Mouse (Mus musculus): ENCODE measurements at regions not wholly inside any gene's neighbourhood (a gene's known extent, or its start where the extent isn't known, plus 50 kb on each side); places are given as distances from the start of the nearest gene placed in this dataset.

DNA sequence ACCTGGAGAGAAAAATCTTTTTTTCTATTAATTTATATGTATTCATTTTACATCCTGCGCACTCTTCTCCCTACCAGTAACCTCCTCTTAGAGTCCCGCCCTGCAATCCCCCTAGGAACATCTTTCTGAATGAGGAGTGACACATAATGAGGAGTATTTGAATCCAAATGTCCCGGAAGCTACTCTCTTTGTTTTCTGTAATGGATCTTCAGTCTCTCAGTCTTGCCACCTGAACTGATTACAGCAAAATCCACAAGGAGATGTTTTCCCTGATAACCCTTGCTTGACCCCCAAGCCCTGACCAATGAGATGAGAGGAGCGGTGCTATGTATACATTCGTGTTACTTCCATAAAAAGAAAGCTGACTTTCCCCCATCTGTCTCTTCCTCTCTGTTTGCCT lies 334.4 kb upstream of the Marcks start:
- in situ Hi-C loops (cut with MboI, MseI) = no loop called here

DNA sequence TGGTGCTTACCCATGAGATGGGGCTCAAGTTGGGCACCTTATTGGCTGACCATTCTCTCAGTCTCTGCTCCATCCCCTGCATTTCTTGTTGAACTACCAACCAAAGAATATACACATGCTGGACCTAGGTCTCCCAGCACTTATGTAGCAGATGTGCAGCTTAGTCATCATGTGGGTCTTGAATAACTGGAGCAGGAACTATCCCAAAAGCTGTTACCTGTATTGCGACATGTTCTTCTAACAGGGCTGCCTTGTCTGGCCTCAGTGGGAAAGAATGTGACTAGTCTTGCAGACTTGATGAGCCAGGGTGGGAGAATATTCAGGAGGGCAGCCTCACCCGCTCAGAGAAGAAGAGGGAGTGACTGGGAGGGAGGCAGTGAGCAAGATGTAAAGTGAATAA lies 318.7 kb upstream of the Marcks start:
- in situ Hi-C loops (cut with MboI, MseI) = no loop called here

DNA sequence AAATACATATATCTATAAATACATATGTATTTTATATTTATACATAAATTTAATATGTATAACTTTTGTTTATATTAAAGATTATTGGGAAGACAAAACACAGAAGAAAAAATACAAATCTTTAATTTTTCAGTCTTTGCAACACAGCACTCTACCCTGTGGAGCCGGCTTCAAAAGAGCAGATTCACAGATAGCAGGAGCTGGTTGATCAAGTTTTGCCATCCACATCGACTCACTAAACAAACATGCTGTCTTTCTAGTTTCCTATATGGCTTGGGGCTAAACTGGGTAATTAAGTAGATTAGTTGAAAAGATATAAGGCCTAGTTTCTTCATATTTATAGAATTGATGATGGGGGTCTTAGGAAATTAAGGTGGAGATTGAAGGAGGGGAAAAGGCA lies 311.2 kb upstream of the Marcks start:
- in situ Hi-C loops (cut with MboI, MseI) = no loop called here

DNA sequence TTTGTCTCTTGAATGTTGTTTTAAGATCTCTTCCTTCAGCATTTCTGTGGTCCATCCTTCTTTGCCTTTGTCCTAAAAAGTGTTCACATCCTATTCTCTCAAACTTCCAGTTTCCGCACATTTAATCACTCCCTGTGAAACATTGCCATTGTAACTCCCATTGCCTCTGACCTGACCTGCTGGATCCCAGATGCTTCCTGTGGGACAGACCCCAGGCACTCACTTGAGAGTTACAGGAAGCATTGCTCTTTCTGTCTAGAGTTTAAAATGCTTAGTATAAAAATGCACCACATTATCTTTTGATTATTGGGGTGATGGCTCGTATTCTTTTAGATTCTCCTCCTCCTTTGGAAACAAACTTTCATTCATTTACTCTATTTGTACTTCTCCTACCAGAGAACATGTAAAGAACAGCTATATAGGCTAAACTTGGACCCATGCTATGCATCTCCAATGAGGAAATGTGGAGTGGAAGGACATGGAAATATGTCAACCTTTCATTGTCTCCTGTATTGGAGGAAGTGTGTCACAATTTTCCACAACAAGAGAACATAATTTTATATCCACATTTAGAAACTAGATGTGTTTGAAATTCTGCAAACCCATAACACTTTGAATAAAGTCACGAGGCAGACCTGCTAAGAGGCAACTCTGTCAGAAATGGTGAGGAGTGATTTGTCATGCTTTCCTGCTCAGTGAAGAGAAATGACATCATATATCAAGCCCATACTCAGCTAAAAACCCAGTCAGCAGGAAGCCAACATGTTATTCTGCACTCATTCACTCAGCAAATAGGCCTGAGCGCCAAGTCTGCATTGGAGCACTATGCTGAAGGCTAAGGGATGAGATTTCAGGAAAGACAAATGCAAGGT lies 308.8 kb upstream of the Marcks start:
- in situ Hi-C loops (cut with MboI, MseI) = no loop called here

DNA sequence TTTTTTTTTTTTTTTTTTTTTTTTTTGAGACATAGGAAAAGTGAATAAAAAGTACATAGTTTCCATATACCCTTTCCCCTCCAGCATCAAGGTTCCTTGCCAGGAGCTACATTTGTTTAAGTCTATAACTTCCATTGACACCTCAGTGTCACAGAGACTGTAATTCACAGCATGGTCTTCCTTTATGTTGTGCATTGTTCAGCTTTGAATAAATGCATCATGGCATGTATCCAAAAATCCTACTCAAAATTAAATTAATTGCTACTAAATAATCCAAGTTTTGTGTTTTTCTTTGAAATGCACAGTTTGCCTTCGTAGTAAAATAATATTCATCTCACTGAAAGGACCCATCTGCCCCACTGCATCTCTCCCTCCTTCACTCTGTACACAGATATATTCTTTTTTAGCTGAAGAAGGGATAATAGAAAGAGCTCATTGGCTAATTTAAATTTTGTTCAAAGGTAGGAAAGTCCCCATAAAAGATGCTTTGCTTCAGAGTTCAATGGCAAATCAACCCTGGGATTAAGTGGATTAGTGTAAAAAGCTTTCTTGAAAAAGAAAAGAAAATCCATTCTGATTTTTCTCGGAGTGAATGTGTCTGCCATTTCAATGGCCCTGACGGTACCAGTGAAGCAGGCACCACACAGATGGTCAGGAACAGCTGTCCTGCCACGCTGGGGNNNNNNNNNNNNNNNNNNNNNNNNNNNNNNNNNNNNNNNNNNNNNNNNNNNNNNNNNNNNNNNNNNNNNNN lies 301.3 kb upstream of the Marcks start:
- in situ Hi-C loops (cut with MboI, MseI) = loop anchor here (5.0 kb wide), 1 partner anchor 33 kb away; no protein-coding TSS in a partner anchor

DNA sequence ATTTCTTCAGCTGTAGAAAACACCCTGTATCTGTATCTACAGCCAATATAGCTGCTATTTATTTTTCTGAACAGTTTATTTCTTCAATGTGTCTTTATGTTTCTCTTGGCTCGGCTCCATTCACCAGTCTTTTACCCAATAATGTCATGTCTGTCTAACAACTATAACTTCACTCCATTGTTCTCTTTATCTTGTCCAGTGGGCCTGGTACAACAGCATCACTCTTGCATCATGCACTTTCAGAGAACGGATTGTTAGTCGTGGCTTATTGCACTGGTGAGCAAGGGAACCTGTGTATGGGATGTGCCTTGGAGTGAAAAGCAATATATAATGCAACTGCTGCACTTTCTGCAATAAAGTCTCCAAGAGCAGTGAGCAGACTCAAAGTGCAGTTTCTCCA lies 299.6 kb upstream of the Marcks start:
- in situ Hi-C loops (cut with MboI, MseI) = no loop called here

DNA sequence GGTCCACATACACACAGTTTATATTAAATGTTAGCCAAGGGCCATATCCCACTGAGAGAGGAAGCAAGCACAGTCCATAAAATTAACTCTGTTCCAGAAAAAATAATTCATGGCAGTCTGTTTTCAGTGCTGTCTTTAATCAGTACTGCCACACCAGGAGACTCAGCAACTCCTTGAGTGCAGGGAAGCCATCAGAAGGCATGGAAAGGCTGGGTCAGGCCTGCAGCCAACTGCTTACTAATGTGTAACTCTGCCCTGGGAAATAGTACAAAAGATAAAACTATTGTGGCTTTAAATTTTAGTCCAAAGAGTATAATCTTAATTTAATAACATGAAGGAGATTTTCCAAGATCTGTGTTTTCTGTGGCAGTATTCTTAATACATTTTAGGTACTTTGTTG lies 298.1 kb upstream of the Marcks start:
- in situ Hi-C loops (cut with MboI, MseI) = no loop called here

DNA sequence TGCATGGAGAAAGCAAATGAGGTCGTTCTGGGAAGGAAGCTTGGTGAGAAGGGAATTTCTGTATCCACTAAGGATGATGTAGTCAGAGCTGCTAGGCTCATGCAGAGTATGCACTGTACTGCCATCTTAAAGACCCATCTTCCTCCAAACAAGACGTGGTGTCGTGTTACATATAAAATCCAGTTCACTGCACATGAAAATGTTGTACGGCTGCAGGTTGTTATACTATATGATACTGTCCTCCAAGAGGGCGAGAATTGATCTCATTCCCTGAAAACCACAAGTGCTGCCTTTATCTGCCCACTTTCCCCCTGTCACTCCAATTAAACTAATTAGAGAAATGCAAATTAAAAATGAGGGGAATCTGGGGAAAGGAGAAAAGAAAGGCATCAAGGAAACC lies 295.5 kb upstream of the Marcks start:
- in situ Hi-C loops (cut with MboI, MseI) = no loop called here

DNA sequence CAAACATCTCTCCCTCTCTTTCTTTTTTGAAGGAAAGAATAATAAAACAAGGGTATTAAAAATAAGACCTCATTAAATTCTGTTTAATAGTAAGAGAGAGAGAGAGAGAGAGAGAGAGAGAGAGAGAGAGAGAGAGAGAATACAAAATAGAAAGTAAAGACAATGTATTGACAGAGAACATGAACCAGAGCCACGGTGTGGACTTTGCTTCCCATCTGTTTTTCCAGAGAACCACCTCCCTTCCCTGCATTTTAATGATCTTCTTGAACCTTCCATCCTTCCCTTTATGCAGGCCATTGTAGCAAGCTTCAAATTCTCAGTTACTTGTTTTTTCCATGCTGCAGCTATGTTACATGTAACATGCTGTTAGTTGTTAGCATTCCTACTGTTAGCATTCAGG lies 284.3 kb upstream of the Marcks start:
- in situ Hi-C loops (cut with MboI, MseI) = no loop called here

DNA sequence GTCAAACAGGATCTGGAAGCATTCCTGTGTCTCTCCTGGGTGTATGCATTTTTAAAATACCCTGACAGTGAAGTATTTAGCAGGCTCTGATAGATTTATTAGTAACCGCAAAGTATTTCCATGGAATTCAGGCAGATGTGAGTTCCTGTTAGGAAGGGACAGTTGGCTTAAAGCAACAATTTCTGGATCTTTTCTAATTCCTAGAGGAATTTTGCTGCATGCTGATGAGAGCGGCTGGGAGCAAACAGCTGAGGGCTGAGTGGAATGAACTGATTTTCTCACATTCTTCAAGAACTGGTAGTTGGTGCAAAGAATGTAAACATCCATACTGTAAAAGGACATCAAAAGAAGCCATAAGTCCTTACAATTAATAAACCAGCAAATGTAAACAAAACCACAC lies 283.9 kb upstream of the Marcks start:
- in situ Hi-C loops (cut with MboI, MseI) = no loop called here

DNA sequence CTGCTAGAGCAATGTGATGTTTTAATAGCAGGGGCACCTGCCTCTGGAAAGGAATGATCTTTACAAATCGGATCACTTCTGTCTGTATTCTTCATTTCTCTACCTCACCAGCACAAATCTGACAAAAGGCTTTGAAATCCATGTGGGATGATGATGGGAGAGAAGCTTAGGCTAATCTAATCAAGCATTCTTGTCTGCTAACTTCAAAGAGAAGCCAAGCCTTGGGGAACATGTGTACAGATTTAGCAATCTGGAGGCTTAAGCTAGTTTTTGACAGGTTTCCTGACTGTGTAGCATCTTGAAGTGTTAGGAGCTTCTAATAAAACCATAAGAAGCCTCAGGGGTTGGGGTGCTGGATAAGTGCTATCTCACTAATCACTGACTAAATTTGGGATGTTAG lies 277.6 kb upstream of the Marcks start:
- in situ Hi-C loops (cut with MboI, MseI) = no loop called here

DNA sequence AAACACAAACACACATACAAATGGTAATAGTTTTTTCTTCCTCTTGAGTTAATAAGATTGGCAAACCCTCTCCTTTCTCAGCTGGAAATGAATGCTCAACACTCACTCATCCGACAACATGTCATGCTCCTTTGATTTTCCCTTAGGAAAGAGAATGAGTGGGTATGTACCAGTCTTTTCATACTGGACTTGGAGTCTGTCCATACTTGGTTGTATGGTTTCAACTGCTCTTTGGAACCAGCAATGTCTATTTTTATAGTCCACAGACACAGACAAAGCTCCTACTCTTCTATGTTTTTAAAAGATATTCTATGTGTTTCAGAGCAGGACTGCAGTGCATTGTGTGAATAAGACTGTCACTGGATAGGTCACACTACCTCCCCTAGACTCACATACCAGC lies 273.7 kb upstream of the Marcks start:
- in situ Hi-C loops (cut with MboI, MseI) = no loop called here

DNA sequence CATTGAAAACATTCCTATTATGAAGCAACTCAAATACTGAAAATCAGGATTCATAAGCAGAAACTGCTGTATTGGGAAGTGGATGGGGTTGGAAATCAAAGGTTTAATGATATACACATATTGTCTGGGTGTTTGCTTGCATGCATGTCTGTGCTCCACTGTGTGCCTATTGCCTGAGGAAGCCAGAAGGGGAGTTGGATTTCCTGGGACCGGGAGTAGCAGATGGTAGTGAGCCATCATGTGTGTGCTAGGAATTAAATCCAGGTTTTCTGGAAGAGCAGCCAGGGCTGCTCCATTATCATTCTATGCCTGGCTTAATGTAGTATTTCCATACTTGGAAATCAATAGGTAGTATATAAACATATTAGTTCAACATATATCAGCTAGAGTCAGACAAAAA lies 271.0 kb upstream of the Marcks start:
- in situ Hi-C loops (cut with MboI, MseI) = loop anchor here (5.0 kb wide), 1 partner anchor 33 kb away; no protein-coding TSS in a partner anchor

DNA sequence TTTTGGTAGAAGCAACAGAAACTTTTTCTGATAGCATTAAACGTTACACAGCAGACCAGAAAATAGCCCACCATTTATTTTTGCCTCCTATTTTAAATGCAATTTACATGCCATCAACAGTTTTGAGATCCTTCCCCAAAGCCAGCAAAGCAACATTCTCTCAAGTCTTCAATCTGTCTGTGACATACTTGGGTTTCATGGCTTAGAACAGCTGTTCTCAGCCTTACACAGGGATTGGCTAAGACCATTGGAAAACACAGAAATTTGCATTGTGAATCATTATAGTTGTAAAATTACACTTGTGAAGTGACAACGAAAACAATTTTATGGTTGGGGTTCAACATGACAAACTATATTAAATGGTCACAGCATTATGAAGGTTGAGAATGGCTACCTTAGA lies 268.8 kb upstream of the Marcks start:
- in situ Hi-C loops (cut with MboI, MseI) = loop anchor here (5.0 kb wide), 1 partner anchor 35 kb away; no protein-coding TSS in a partner anchor

DNA sequence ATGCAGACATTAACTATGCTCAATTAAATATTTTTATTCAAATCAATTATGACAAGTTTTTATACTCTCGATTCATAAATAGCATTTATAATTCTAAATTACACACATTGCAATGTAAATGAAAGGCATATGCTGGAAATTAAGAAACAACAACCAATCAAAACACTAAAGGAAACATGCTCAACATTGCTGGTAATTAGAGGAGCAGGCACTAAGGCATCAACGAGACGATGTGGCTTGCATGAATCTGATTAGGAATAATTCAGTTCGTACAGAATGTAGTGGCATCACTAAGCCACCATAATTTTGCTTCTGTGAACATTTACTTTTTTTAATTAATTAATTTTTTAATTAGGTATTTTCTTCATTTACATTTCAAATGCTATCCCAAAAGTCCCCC lies 266.2 kb upstream of the Marcks start:
- in situ Hi-C loops (cut with MboI, MseI) = loop anchor here (5.0 kb wide), 1 partner anchor 37 kb away; no protein-coding TSS in a partner anchor

DNA sequence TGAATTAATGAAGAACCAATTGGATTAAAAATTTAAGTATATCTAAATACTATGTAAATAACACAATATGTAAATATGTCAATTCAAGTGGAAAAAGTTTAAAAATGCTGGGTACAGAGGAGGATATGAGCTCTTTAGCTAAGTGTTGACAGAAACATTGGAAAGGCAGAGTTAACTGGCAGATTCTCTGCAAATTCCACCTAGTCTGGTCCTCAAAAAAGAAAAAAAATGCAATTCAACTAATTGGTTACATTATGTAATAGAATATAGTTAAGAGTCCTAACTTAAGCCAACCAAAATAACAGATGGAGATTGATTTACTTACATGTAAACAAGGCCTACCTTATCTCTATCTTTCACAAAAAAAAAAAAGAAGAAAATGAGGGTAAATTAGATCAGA lies 265.7 kb upstream of the Marcks start:
- in situ Hi-C loops (cut with MboI, MseI) = no loop called here

DNA sequence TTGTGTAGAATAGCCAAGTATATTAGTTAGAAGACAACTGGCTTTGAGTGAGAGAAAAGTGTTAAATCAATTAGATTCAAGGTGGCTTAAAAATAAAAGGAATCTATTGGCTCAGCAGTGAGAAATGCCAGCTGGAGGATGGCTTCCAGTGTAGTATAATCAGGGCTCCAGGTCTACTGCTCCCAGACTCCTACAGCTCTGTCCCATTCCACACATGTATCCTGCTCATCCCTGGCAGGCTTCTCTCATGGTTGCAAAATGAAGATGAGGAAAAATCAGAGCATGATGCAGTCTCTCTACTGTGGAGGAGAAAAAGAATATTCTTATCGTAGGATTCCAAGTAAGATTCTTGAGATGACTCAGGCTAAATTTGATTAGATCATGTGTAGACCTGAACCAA lies 263.7 kb upstream of the Marcks start:
- in situ Hi-C loops (cut with MboI, MseI) = no loop called here

DNA sequence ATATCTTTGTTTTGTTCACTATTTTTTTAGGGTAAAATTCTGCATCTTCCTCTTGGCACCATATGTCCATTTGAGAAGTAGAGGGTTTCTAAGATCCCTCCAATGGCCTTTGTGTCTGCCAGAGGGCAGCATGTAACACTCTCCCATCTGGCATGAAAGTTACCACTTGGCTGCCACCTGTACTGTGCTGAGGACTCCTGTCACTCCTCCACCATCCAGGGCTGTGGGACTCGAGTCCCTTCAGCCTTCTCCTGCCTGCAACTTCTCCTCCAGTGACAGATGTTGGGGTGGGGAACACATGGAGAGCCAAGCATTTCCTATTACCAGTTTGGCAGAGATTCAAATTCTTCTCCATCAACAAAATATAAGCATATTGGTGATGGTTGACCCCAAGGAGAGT lies 262.3 kb upstream of the Marcks start:
- in situ Hi-C loops (cut with MboI, MseI) = no loop called here

DNA sequence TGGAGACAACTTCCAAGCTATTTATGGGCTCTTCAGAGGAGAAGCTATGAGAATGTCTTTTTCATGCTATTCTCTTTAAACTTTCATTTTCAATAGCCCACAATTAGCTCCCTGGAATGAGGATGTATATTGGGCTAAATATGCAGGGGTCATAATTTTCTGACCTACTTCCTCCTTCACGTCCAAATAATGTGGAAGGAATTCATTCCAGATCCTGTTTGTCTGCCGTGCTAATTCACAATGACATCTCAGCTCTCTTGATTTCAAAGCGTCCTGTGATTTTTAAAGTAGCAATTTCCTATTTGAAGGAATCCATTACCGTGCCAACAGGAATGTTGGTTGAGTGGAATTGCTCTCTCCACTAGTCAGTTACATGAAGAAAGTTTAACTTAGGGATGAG lies 261.7 kb upstream of the Marcks start:
- in situ Hi-C loops (cut with MboI, MseI) = no loop called here

DNA sequence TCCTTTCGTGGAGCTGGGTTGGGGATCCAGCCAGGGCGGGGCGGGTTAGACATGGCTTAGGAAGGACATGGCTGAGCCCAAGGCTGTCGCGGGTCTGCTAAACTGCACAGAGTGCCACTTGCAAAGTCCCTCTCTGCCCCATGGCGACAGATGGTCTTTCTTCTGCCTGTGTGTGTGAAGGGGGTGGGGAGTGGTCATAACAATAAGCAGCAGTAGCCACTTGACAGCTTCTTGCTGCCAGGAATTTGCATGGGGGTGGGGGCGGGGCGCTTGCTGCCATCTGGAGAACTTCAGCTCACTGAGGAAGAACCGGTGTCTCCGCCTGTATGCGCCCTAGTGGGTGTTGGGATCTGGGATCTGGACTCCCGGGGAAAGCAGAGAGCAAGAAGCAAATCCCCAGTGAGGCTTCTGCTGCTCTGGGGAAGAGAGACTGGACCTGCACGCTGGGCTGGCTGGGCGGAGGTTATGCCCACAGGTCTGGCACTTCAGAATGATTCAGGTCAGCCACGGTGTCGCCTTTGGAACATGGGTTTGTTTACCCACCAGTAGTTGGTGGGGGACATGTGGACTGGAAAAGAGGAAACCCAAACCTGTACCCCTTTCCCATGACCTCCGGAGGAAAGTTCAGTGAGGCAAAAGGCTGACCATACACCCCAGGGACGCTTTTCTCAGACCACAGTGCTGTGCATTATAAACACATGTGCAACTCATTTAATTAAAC lies 258.7 kb upstream of the Marcks start:
- in situ Hi-C loops (cut with MboI, MseI) = no loop called here

DNA sequence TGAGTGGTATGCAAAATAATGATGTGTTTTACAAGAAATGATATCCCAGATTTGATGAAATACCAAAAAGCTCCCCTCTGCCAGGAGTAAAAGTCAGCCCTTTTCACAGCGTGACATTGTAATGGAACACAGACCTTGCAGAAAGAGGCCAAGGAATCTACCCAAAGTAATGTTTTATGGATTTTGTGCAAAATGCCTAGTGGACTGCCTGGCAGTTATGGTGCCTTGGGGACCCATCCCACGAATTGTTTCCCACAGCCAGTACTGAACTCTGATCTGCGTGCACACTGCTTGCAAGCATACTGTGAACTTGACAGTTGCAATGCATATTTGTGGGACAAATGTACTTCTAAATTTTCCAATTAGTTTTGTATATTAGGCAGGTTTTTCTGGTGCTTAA lies 251.3 kb upstream of the Marcks start:
- in situ Hi-C loops (cut with MboI, MseI) = no loop called here

DNA sequence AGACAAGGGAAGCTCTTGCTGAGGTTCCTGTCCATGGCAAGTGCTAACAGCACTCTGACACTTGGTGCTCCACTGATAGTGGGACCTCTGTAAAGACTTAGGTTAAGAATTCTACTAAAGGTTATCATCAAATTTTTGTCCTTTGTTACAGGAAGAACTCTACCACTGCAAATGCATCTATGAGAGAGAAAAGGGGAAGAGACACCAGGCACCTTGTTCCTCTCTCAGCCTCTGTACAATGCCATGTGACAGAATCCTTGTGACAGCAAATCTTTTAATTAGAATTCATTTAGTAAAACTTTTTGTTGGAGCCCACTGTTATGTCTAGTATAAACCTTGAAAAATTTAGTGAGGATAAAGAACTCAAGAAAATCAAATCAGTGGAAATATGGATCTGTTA lies 247.5 kb upstream of the Marcks start:
- in situ Hi-C loops (cut with MboI, MseI) = no loop called here
